Mouse (Mus musculus): ENCODE data around the gene Lad1. TPM values are rescaled to one million over a fixed set of nuclear protein-coding genes. Genes with fewer than 3 reads are reported as not detected.
A peak's percentile ranks its signal among the peaks of the same experiment; 100 is the strongest.

The Lad1 gene
- polyA plus RNA-seq, 1 experiment from 2014 or later, result 128 TPM

GRCm38 (mm10) chr1:135857137-135857775, 38.9 kb downstream of the Lad1 start:
- H3K27ac ChIP-seq (replicated peaks), result no peak overlapping the region
- peak; percentile 32; the same call in 1 of the 2 replicates for ATAC-seq (ENCODE audit: low FRiP score, low TSS enrichment)
- WGBS, result 43% methylated on average over 11 of the region's 11 CpGs

DNA sequence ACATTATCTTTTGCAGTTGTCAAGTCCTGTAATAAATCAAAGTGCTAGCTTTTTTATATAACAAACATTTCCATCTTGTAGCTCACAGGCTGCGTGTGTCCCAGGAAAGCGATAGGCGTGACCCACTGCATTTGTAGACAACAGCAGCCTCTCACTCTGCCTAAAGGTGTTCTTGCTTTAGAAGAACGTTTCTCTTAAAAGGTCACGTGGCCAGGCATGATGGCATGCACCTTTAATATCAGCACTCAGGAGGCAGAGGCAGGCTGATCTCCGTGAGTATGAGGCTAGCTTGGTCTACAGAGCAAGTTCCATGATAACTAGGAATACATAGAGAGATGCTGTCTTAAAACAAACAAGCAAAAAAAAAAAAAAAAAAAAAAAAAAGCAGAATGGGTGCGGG, 40.1 kb downstream of the Lad1 start:
- TF ChIP-seq CTCF (IDR thresholded peaks at IDR 0.05; ENCODE audit: low read depth), result no peak
- no peak for TF ChIP-seq EP300 (optimal IDR thresholded peaks at IDR 0.05)
- Histone ChIP-seq H3K4me1 (replicated peaks; ENCODE audit: control insufficient read depth, insufficient read depth) (no peaks in the 10 kb centered on the region), H3K27ac (replicated peaks) (no peak overlapping the region), H3K27me3 (ENCODE audit: control insufficient read depth, insufficient read depth, low read length) (no peaks in the 10 kb centered on the region), H3K9me3 (ENCODE audit: control insufficient read depth, low read length) (no peaks in the 10 kb centered on the region), H3K9ac (ENCODE audit: low read length) (no peak overlapping the region), H3K4me3 (ENCODE audit: low read depth, low read length) (no peak overlapping the region), H3K4me2 (replicated peaks; ENCODE audit: low read depth) (no peak overlapping the region), H3K36me3 (ENCODE audit: control insufficient read depth, insufficient read depth, low read length) (no peaks in the 10 kb centered on the region)
- ATAC-seq (ENCODE audit: low FRiP score, low TSS enrichment) (no peak), DNase-seq (ENCODE audit: low spot score) (no peak)
- 81% methylated on average over 7 of the region's 7 CpGs for WGBS

More at GRCm38 (mm10) chr1:135857137-135857775, 38.9 kb downstream of the Lad1 start:
- TF ChIP-seq EP300 (optimal IDR thresholded peaks at IDR 0.05) (no peak), CTCF (IDR thresholded peaks at IDR 0.05; ENCODE audit: low read depth) (no peak)
- Histone ChIP-seq H3K27me3 (ENCODE audit: control insufficient read depth, insufficient read depth, low read length) (no peaks in the 10 kb centered on the region), H3K4me2 (replicated peaks; ENCODE audit: low read depth) (no peak overlapping the region), H3K36me3 (ENCODE audit: control insufficient read depth, insufficient read depth, low read length) (no peaks in the 10 kb centered on the region), H3K9me3 (ENCODE audit: control insufficient read depth, low read length) (no peaks in the 10 kb centered on the region), H3K4me1 (replicated peaks; ENCODE audit: control insufficient read depth, insufficient read depth) (0 out of 2 replicates have a peak, but pooled peaks cover 2% of the 10 kb centered on the region), H3K4me3 (ENCODE audit: low read depth, low read length) (no peak overlapping the region), H3K9ac (ENCODE audit: low read length) (no peak overlapping the region)
- no peak for DNase-seq (ENCODE audit: low spot score)

DNA sequence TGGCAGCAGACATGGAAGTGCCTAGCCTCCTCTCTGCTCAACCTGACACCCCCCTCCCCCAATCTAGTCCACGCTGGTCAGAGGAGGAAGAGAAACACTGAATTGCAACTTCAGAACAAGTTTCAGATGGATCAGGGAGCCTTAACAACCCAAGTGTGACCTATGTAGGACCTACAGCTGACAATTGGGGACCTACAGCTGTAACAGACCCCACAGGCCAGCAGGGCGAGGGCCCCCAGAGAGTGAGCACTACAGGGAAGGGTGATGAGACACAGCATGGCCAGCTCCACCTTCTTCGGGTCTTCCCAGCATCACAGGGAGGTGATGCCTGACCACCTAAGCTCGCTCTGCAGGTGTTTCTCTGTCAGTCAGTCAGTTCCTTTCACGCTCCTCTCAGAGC, 42.7 kb downstream of the Lad1 start:
- Histone ChIP-seq H3K27me3 (ENCODE audit: control insufficient read depth, insufficient read depth, low read length) (no peaks in the 10 kb centered on the region), H3K4me2 (replicated peaks; ENCODE audit: low read depth) (no peak overlapping the region)
- no peak for DNase-seq (ENCODE audit: low spot score)

GRCm38 (mm10) chr1:135861980-135862552, 43.7 kb downstream of the Lad1 start:
- no peaks in the 10 kb centered on the region for H3K4me1 ChIP-seq (replicated peaks; ENCODE audit: control insufficient read depth, insufficient read depth)
- peak overlapping the region; percentile 45; the same call in 1 of the 2 replicates for H3K27ac ChIP-seq (replicated peaks)
- no peak for TF ChIP-seq EP300 (optimal IDR thresholded peaks at IDR 0.05)
- TF ChIP-seq CTCF (IDR thresholded peaks at IDR 0.05; ENCODE audit: low read depth), result no peak
- H3K4me2 ChIP-seq (replicated peaks; ENCODE audit: low read depth), result no peak overlapping the region
- DNase-seq (ENCODE audit: low spot score), result no peak
- no peaks in the 10 kb centered on the region for H3K27me3 ChIP-seq (ENCODE audit: control insufficient read depth, insufficient read depth, low read length)
- H3K9ac ChIP-seq (ENCODE audit: low read length), result no peak overlapping the region
- H3K4me3 ChIP-seq (ENCODE audit: low read depth, low read length), result no peak overlapping the region
- no peaks in the 10 kb centered on the region for H3K9me3 ChIP-seq (ENCODE audit: control insufficient read depth, low read length)
- 58% methylated on average over 9 of the region's 9 CpGs for WGBS
- peak; percentile 73 for ATAC-seq (ENCODE audit: low FRiP score, low TSS enrichment)
- H3K36me3 ChIP-seq (ENCODE audit: control insufficient read depth, insufficient read depth, low read length), result no peaks in the 10 kb centered on the region

More for the DNA sequence above, 42.7 kb downstream of the Lad1 start:
- Histone ChIP-seq H3K36me3 (ENCODE audit: control insufficient read depth, insufficient read depth, low read length) (no peaks in the 10 kb centered on the region), H3K9me3 (ENCODE audit: control insufficient read depth, low read length) (no peaks in the 10 kb centered on the region), H3K27ac (replicated peaks) (no peak overlapping the region), H3K4me1 (replicated peaks; ENCODE audit: control insufficient read depth, insufficient read depth) (no peaks in the 10 kb centered on the region), H3K4me3 (ENCODE audit: low read depth, low read length) (no peak overlapping the region), H3K9ac (ENCODE audit: low read length) (no peak overlapping the region)
- WGBS, result 71% methylated on average over 5 of the region's 5 CpGs
- ATAC-seq (ENCODE audit: low FRiP score, low TSS enrichment), result no peak
- TF ChIP-seq CTCF (IDR thresholded peaks at IDR 0.05; ENCODE audit: low read depth) (no peak), EP300 (optimal IDR thresholded peaks at IDR 0.05) (no peak)

DNA sequence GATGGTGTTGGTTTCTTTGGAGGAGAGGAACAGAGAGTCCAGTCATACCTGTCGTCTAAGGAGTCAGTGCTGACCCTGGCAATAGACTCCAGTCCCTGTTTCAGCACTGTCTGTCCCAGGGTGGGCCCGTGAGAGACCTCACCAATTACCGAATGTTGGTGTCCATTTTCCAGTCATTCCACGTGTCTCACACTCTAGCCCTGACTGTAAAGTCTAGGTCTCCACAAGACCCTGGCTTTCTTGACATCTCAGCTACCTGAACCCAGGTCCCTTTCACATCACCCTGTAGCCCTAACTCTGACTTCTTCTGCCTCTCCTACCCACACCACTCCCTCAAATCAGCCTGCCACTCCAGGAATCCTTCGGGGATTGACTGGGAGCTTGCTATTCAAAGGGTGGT, 44.2 kb downstream of the Lad1 start:
- ATAC-seq (ENCODE audit: low FRiP score, low TSS enrichment), result no peak
- Histone ChIP-seq H3K27ac (replicated peaks) (no peak overlapping the region), H3K27me3 (ENCODE audit: control insufficient read depth, insufficient read depth, low read length) (no peaks in the 10 kb centered on the region), H3K4me2 (replicated peaks; ENCODE audit: low read depth) (no peak overlapping the region), H3K9ac (ENCODE audit: low read length) (no peak overlapping the region), H3K9me3 (ENCODE audit: control insufficient read depth, low read length) (no peaks in the 10 kb centered on the region), H3K4me3 (ENCODE audit: low read depth, low read length) (no peak overlapping the region), H3K4me1 (replicated peaks; ENCODE audit: control insufficient read depth, insufficient read depth) (no peaks in the 10 kb centered on the region), H3K36me3 (ENCODE audit: control insufficient read depth, insufficient read depth, low read length) (no peaks in the 10 kb centered on the region)
- no peak for TF ChIP-seq CTCF (IDR thresholded peaks at IDR 0.05; ENCODE audit: low read depth)
- no peak for TF ChIP-seq EP300 (optimal IDR thresholded peaks at IDR 0.05)
- DNase-seq (ENCODE audit: low spot score), result no peak
- WGBS, result 69% methylated on average over 5 of the region's 5 CpGs

DNA sequence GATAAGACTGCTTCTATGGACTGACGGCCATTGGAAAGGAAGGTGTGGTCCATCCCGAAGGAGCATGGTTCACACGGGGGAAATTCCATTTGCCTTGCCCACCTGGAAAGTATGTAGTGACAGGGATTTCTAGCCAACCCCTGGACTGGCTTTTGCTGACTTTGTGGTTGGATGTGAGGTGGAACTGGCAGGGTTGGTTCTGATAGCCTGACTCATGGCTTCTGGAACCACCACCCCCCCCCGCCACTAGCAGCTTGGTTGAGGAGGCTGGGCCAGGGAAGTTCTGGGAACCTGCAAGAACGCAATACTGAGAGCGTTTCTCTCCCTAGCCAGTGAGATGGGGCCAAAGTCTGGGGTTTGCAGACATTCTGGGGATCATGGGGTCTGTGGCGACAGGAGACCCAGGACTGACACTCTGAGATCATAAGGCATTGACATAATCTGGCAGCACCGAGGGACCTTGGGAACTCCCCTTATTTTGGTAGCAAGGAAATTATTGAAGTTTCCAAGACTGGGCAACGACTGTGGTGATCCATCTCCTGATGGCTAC, 45.5 kb downstream of the Lad1 start:
- no peak overlapping the region for H3K4me3 ChIP-seq (ENCODE audit: low read depth, low read length)
- H3K9ac ChIP-seq (ENCODE audit: low read length), result no peak overlapping the region
- H3K27me3 ChIP-seq (ENCODE audit: control insufficient read depth, insufficient read depth, low read length), result no peaks in the 10 kb centered on the region
- H3K4me1 ChIP-seq (replicated peaks; ENCODE audit: control insufficient read depth, insufficient read depth), result no peaks in the 10 kb centered on the region
- no peak for ATAC-seq (ENCODE audit: low FRiP score, low TSS enrichment)
- H3K4me2 ChIP-seq (replicated peaks; ENCODE audit: low read depth), result no peak overlapping the region
- TF ChIP-seq CTCF (IDR thresholded peaks at IDR 0.05; ENCODE audit: low read depth) (no peak), EP300 (optimal IDR thresholded peaks at IDR 0.05) (no peak)
- peak; percentile 42 for DNase-seq (ENCODE audit: low spot score)
- H3K36me3 ChIP-seq (ENCODE audit: control insufficient read depth, insufficient read depth, low read length), result no peaks in the 10 kb centered on the region
- 67% methylated on average over 9 of the region's 9 CpGs for WGBS
- H3K27ac ChIP-seq (replicated peaks), result no peak overlapping the region
- H3K9me3 ChIP-seq (ENCODE audit: control insufficient read depth, low read length), result no peaks in the 10 kb centered on the region
